ENCODE assay signal across 8 mouse cellular contexts in genomic region chr3:58636406-58637295, GRCm38 (mm10). TPM values are rescaled to one million over a fixed set of nuclear protein-coding genes. Genes with fewer than 3 reads are reported as not detected.
A peak's percentile ranks its signal among the peaks of the same experiment; 100 is the strongest.
DNase-seq lines count a peak whose midpoint lies in the region; ATAC-seq and TF ChIP-seq lines count a peak whose summit lies in the region.

Erich6 (minus strand) TSS chr3:58637207.

- WGBS in embryonic facial prominence, embryonic 13.5 days, result under 1% methylated on average over 34 of the region's 34 CpGs
- under 1% methylated on average over 34 of the region's 34 CpGs for WGBS in lung, postnatal 0 days

- H3K27ac ChIP-seq in embryonic facial prominence, embryonic 13.5 days, result no peak within 1 kb of the TSS
- H3K27ac ChIP-seq in lung, postnatal 0 days (ENCODE audit: low read length), result no peak within 1 kb of the TSS

- H3ac ChIP-seq in C2C12 (ENCODE audit: control insufficient read depth, insufficient read length, low read depth), result peak within 1 kb of the TSS; percentile 71

- peak within 1 kb of the TSS; percentile 92 for H3K4me2 ChIP-seq in embryonic facial prominence, embryonic 13.5 days
- peak within 1 kb of the TSS; percentile 89 for H3K4me2 ChIP-seq in lung, postnatal 0 days (replicated peaks; ENCODE audit: low read depth, low read length)

- DNase-seq in adrenal gland, postnatal 14 days, result peak; percentile 56
- DNase-seq in heart, postnatal 10 days, result peak; percentile 21 to 26
- peak; percentile 26 to 32 for DNase-seq in layer of hippocampus, postnatal 10 days (ENCODE audit: low spot score in 2 of 2)
- peak; percentile 21 for DNase-seq in lung, postnatal 0 days (ENCODE audit: low spot score)
- DNase-seq in ovary, postnatal 10 days (ENCODE audit: low spot score), result peak; percentile 15

- H3K36me3 ChIP-seq in C2C12 (ENCODE audit: control insufficient read depth, insufficient read depth), result no peaks in the 10 kb centered on the region
- H3K36me3 ChIP-seq in embryonic facial prominence, embryonic 13.5 days, result no peaks in the 10 kb centered on the region
- H3K36me3 ChIP-seq in lung, postnatal 0 days (ENCODE audit: insufficient read depth, low read length), result no peaks in the 10 kb centered on the region

- H3K9ac ChIP-seq in embryonic facial prominence, embryonic 13.5 days, result peak within 1 kb of the TSS; percentile 70
- H3K9ac ChIP-seq in lung, postnatal 0 days (replicated peaks; ENCODE audit: low read depth), result 0 out of 2 replicates have a peak within 1 kb of the TSS, but pooled peaks have one; percentile 23

- peaks cover 4% of the 10 kb centered on the region; the same call in 1 of the 2 replicates for H3K4me1 ChIP-seq in embryonic facial prominence, embryonic 13.5 days
- H3K4me1 ChIP-seq in lung, postnatal 0 days (ENCODE audit: insufficient read depth, low read depth, low read length), result no peaks in the 10 kb centered on the region

- no peak for TF ChIP-seq CTCF in C2C12 (IDR thresholded peaks at IDR 0.05; ENCODE audit: control insufficient read depth, insufficient read depth, insufficient read length)
- no peak for TF ChIP-seq CTCF in lung, postnatal 0 days (IDR thresholded peaks at IDR 0.05)

- no peaks in the 10 kb centered on the region for H3K9me3 ChIP-seq in embryonic facial prominence, embryonic 13.5 days
- no peaks in the 10 kb centered on the region for H3K9me3 ChIP-seq in lung, postnatal 0 days (ENCODE audit: low read length)

- H3K27me3 ChIP-seq in C2C12 (ENCODE audit: control insufficient read depth, insufficient read depth, insufficient read length), result no peaks in the 10 kb centered on the region
- no peaks in the 10 kb centered on the region for H3K27me3 ChIP-seq in embryonic facial prominence, embryonic 13.5 days
- no peaks in the 10 kb centered on the region for H3K27me3 ChIP-seq in lung, postnatal 0 days (replicated peaks; ENCODE audit: insufficient read depth, low read length)

- peak within 1 kb of the TSS; percentile 15 for H3K4me3 ChIP-seq in C2C12 (ENCODE audit: insufficient read depth, poor library complexity, severe bottlenecking)
- peak within 1 kb of the TSS; percentile 49 for H3K4me3 ChIP-seq in embryonic facial prominence, embryonic 13.5 days
- peak within 1 kb of the TSS; percentile 41 for H3K4me3 ChIP-seq in lung, postnatal 0 days (ENCODE audit: low read depth, low read length)

- ATAC-seq in embryonic facial prominence, embryonic 13.5 days (ENCODE audit: insufficient number of reproducible peaks, insufficient read depth, low FRiP score, low TSS enrichment, low read depth), result peak; percentile 64; the same call in 1 of the 2 replicates
- ATAC-seq in lung, postnatal 0 days, result peak; percentile 70
- ATAC-seq in monocyte, adult 5-6 weeks (replicated peaks; ENCODE audit: insufficient number of reproducible peaks, low FRiP score, low TSS enrichment, poor library complexity, severe bottlenecking), result no peak

- no peaks in the 10 kb centered on the region for H3K79me2 ChIP-seq in C2C12 (ENCODE audit: control insufficient read depth, insufficient read depth)

- H3K79me3 ChIP-seq in C2C12 (ENCODE audit: low read depth), result no peaks in the 10 kb centered on the region

- intact Hi-C loops in heart, postnatal 10 days (cut with DNase I), result no loop called here

- no peak for TF ChIP-seq EP300 in lung, postnatal 0 days (IDR thresholded peaks at IDR 0.05)

TF ChIP-seq in C2C12, 6 proteins besides CTCF, POLR2A, EP300 and RAD21:
- TF ChIP-seq MAX (IDR thresholded peaks at IDR 0.05) (no peak), MYOD1 (IDR thresholded peaks at IDR 0.05; ENCODE audit: control insufficient read depth, insufficient read length, low read depth) (no peak)
TF ChIP-seq in C2C12: peak in this region for 0.

RNA-seq across cellular contexts. Expression of gene Erich6, which starts in this region (rescaled TPM):
- 0.06 TPM for polyA plus RNA-seq in C2C12 (2012; fragmentation: generic; extraction: Trizol)
- not detected in 2 replicates for total RNA-seq in adrenal gland, postnatal 14 days (2021)
- 0.13 TPM in 1 of 2 replicates, not detected in the other for polyA plus RNA-seq in embryonic facial prominence, embryonic 13.5 days (2015; fragmentation: Nextera tagmentation; extraction: Ambion mirVana)
- under 1 TPM in 1 of 2 experiments, not detected in 1; 0.12 TPM for total RNA-seq in heart, postnatal 10 days (2021)
- total RNA-seq in layer of hippocampus, postnatal 10 days (2021), result 1 to 10 TPM in 1 of 2 experiments, under 1 TPM in 1; 0.94 to 1.1 TPM
- 0.06 TPM in 1 of 2 replicates, not detected in the other for polyA plus RNA-seq in lung, postnatal 0 days (2015; fragmentation: Nextera tagmentation; extraction: Ambion mirVana)
- not detected in 3 replicates for total RNA-seq in monocyte, adult 5-6 weeks (2017)

Comparison
In these comparisons a context has a peak if more than half of its experiments do, and no peak if none do; other contexts are left out.
1. Peak in DNase-seq in adrenal gland, postnatal 14 days; RNA of the gene not detected or under 1 TPM.
2. Peak in ATAC-seq, H3K4me3 ChIP-seq, H3K9ac ChIP-seq and H3K4me2 ChIP-seq in embryonic facial prominence, embryonic 13.5 days; RNA of the gene not detected or under 1 TPM.
3. Peak in DNase-seq in heart, postnatal 10 days; RNA of the gene not detected or under 1 TPM.
4. Peak in DNase-seq, ATAC-seq, H3K4me3 ChIP-seq, H3K9ac ChIP-seq and H3K4me2 ChIP-seq in lung, postnatal 0 days; RNA of the gene not detected or under 1 TPM.